Mouse (Mus musculus): Measurements from ENCODE around the gene Olfr317. TPM values are rescaled to one million over a fixed set of nuclear protein-coding genes. Genes with fewer than 3 reads are reported as not detected.
"Not testable (repeated sequence)": the region's sequence is repeated elsewhere in the genome, so short reads cannot be mapped to it uniquely, and the experiment has no call there.

Gene Olfr317
- total RNA-seq (2021): not detected
- long read RNA-seq, experiment 1: 0 reads
- long read RNA-seq, experiment 2: 0 reads

DNA sequence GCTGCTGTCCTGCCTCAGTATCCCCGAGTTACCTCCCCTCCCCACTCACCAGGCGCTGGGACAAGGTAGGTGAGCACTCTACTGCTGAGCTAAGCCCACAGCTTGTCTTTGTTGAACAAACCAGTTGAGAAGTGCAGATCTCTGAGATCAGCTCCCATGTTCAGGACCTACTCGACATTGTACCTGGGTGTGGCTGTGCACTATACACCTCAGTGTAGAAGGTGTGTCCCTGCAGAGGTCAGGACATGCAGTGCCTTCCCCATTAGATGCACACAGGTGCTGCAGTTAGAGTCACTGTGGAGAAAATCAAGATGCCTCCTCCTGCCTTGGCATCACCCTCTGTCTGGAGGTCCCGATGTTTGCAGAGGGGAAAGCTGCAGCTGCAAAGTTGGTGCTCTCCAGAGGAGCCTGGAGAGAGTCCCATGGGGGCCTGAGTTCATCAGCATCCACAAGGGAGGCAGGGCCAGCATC lies at the start of gene Olfr317:
TSS of gene Olfr317 (minus strand) at position 421 of the 471 bp plus-strand sequence.
- DNase-seq: no peak

DNA sequence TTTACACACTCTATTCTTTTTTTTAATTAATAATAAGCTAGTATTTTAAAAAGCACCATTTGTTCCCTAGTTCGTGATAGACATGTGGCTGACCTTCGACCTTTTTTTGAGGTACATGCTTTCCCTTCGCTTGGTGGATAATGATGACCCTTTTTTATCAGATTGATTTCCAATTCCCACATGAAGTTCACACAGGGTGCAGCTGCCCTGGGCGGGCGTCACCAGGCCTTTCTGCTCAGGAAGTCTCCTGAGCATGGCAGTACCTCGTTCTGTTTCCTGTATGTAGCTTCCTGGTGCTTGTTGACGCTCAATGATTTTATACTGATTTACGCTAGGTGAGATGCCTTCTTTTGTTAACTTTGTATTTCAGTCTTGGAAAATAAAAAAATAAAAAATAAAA lies 49.3 kb upstream of the Olfr317 start:
- DNase-seq: no peak

DNA sequence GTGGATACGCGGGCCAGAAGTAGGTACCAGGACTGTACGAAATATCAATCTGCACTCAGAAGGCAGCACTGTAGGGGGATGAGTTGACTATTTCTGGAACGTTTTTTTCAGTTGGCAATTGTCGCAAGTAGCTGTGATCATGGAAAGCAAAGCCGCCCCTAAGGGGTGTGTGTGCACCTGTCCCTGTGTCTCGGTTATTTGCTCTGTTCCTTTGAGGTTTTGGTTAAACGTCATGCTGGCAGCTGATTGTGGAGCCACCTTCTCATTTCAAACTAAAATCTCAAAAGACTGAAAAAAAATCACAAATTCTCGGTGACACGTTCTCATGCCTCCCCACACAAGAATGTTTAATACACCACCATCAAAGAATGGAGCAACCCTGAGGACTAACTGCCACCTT lies 48.6 kb upstream of the Olfr317 start:
- DNase-seq: no peak

DNA sequence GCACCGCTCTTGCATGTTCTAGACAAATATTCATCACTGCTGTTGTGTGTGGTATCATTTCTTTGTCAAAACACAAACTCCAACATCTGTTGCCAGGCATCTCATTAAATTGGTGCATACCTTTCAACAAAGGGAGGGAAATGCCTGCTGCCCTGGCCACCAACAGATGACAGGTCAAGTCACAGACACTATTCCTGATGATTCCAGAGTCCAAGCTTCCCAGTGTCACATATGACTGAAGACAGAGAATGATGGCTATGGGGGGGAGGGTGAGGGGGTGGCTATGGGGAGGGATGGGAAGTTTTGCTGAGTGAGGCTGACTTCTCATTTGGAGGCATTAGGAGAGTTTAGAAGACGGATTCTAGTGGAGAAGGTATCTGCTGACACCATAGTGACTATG lies 45.2 kb upstream of the Olfr317 start:
- DNase-seq: no peak

DNA sequence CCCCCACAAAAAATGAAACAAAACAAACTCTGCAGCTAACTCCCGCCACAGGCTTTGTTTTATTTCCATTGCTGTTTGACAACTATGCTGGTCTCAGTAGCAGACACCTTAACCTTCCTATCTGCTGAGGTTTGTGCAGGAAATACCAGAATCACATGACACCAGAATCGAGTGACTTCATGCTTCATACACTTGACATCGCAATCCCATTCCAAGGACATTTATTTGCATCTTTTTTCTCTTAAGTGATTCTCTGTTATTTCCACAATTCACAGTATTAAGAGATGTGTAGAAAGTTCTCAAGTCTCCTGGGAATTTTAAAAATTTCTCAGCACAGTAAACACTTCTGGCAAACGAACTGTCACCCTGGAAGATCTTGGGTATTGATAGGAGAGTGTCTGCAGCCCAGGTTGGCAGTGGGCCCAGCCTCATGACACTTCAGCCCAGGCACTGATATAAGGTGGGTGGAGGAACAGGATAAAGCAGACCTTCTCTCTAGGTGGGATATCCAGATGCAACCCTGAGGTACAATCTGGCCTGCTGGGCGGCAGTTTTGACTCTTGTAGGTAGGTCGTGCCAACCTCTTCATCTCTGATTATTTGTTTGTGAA lies 43.6 kb upstream of the Olfr317 start, which contains the start of gene Olfr314:
TSS of gene Olfr314 (plus strand) at position 473 of the 610 bp plus-strand sequence.
- no peak for DNase-seq

DNA sequence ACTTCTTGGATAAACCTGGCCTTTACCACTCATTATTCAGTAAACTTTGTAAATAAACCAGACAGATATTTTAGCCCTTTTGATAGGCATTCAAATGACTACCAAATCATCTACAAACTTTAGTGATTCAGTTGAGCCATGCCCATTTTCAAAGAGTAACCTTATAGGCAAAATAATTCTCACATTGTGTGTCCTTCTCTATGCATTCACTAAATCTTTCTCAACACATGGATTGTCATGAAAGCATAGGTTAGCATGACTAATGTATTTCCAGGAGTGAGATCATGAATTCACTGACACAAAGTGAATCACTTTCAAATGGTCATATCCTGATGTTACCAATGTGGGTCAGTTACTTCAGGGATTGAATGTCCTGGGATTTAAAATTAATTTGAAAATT lies 33.9 kb upstream of the Olfr317 start, which contains the start of gene Olfr315:
TSS of gene Olfr315 (plus strand) at position 301 of the 400 bp plus-strand sequence.
- no peak for DNase-seq

DNA sequence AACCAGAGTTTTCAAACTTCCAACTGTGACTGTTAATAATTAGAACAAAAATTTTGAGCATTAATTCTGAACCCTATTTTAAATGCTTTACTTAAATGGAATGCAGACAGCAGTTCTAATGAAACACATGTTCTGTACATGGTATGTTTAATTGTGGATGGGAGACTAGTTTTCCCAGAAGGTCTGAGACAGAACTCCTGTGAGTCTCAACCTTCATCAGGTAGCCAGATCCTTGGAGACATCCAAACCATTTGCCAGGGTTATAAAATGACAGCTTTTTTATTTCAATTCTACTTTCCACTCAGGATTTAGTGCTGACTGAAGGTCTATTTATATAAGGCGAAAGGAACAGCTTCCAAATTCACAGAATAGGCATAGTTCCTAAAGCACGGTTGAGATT lies 13.4 kb upstream of the Olfr317 start, which contains the start of gene Olfr316:
TSS of gene Olfr316 (plus strand) at position 301 of the 400 bp plus-strand sequence.
- DNase-seq: no peak

DNA sequence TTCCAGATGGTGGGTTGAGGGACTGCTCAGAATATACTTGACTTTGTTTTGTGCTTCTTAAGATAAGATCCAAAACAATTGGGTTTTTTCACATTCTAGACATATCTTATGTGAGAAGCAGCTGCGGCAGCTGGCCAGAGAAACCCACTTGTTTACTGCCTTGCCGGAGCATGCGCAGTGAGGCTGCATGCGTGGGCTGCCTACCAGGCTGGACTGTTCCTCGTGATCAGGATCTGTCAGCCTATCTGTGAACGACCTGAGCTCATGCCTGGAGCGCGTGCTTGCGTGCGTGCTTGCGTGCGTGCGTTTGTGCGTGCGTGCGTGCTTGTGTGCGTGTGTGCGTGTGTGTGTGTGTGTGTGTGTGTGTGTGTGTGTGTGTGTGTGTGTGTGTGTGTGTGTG lies 12.1 kb upstream of the Olfr317 start:
- DNase-seq: not testable (repeated sequence)

DNA sequence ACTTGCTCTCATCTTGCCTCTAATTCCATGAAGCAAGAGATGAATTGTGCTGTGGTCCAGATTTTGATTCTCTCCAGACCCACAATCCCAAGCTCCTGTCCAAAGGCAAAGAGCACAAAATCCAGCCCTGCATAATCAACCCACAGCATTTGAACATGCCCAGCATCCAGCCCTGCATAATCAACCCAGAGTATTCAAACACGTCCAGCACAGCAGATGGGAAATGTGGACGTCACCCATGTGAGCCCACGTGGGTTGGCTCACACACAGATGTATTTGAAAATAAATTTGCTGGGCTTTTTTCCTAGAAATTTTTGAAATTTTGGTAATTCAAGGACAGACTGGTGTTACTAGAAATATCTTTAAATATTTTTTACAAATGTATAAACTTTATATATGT lies 5.6 kb downstream of the Olfr317 start:
- DNase-seq: no peak

DNA sequence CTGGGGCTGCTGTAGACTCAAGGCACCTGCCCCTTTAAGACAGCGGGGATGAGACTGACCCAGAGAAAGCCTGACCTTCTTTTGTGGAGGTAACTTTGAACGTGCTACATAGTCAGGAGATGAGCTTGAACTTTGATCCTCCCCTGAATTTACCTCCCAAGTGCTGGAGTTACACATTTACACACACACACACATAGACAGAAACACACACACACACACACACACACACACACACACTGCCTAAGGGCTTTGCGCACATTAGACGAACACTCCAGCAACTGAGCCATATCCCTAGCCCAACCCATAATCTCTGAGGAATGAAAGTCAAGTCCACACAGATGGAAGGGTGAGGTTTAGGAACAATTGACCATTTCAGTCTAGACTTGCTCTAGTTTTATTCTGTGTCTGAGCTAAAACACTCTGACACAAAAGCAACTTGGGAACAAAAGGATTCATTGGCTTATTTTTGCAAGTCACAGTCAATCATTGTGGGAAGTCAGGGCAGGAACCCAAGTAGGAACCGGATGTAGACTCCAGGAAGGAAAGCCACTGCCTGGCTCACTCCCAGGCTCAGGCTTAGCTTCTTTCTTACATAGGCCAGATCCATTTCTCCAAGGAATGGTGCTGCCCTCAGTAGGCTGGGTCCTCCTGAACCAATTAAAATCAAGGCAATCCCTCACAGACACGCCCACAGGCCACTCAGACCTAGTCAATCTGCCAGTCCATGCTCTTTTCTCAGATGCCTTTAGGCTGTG lies 10.9 kb downstream of the Olfr317 start:
- not testable (repeated sequence) for DNase-seq

DNA sequence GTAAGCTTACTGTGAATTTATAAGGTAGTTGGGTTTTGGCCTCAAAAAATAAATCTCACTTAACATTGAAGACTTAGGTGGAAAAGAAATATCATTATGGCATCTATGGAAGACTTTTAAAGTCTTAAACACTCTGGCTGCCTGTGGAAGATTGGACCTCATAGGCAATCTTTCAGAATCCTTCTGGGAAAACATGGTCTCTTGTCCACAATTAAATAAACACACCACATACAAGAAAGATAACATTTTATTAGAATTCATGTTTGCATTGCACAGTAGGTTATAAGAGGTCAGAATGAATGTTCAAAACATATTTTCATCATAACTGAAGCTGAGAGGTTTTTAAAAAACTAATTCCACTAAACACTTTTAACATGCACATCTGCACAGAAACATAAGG lies 15.1 kb downstream of the Olfr317 start, which contains the start of gene Olfr318:
TSS of gene Olfr318 (minus strand) at position 101 of the 400 bp plus-strand sequence.
- DNase-seq: no peak

DNA sequence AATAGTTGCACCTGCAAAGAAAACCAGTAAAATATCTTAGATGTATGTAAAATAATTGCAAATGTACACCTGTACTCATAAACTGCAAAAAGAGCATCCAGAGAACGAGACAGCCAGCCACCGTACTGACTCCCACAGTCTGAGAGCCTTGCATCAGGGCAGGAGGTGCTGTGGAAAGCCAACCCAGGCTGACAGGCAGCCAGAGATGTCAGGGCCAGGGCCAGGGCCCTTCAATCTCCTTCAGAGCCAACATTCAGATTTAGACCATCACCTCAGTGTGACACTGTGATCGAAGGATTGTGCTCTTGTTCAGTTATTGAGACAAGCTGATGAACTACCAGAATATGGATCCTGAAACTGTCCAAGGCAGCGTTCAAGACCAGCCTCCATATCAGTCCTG lies 19.3 kb downstream of the Olfr317 start:
- no peak for DNase-seq

DNA sequence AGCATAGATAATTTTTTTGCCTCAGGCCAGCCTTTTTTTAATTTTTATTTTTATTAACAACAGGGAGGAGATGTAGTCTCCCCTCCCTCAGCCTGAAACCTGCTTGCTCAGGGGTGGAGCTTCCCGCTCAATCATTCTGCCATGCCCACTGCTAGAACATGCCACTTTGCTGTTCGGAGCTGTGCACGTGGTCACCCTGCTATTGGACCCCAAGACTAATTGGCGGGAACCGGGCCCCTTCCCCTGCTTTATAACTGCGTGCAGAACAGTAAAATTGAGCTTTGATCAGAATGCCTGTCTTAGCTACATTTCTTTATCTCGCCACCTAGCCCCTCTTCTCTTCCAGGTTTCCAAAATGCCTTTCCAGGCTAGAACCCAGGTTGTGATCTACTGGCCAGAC lies 21.3 kb downstream of the Olfr317 start:
- not testable (repeated sequence) for DNase-seq

DNA sequence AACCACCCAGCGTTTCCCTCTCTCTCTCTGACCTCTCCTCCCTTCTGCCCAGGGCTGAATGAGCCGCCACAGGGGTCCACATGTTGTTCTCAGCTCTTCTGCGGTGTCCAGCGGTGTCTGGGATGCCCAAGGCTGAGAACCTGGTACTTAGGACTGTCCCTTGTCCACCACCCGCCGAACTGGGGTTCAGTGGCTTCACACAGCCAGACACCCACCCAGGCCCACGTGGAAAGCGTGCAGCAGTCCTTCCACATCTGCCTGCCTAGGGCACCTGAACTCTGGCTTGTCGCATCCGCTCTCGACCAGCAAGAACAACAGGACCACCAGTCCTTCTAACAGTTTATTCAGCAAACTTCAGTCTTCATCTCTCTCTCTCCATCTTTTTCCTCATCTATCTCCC lies 29.9 kb downstream of the Olfr317 start:
- DNase-seq: no peak

DNA sequence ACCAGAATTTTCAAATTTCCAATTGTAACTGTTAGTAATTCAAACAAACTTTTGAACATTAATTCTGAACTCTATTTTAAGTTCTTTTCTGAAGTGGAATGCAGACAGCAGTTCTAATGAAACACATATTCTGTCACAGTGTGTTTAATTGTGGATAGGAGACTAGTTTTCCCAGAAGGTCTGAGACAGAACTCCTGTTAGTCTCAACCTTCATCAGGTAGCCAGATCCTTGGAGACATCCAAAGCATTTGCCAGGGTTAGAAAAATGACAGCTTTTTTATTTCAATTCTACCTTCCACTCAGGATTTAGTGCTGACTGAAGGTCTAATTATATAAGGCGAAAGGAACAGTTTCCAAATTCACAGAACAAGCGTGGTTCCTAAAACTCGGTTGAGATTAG lies 40.1 kb downstream of the Olfr317 start, which contains the start of gene Olfr319:
TSS of gene Olfr319 (plus strand) at position 301 of the 400 bp plus-strand sequence.
- DNase-seq: no peak

Other genes starting within 250 kb of the Olfr317 start
- not detected for gene Olfr332, start 246.7 kb downstream of the Olfr317 start, total RNA-seq (2021)
- not detected for gene Olfr331, start 236.6 kb downstream of the Olfr317 start, total RNA-seq (2021)
- not detected for gene Olfr330, start 204.4 kb downstream of the Olfr317 start, total RNA-seq (2021)
- gene Olfr329-ps, start 192.8 kb downstream of the Olfr317 start, total RNA-seq (2021): not detected
- gene Olfr328, start 183.6 kb downstream of the Olfr317 start, total RNA-seq (2021): under 1 TPM in 1 of 2 experiments, not detected in 1; 0.10 TPM
- not detected for gene Olfr224, start 168.7 kb downstream of the Olfr317 start, total RNA-seq (2021)
- gene Olfr325, start 161.5 kb downstream of the Olfr317 start, total RNA-seq (2021): not detected
- gene Olfr324, start 144.1 kb downstream of the Olfr317 start, total RNA-seq (2021): not detected
- 1 to 10 TPM; 2.7 to 4.9 TPM for gene 2210407C18Rik, start 123.1 kb downstream of the Olfr317 start, total RNA-seq (2021)
- not detected for gene Olfr323, start 108.7 kb downstream of the Olfr317 start, total RNA-seq (2021)
- gene Trim58, start 98.7 kb downstream of the Olfr317 start, total RNA-seq (2021): not detected
- gene Olfr322, start 80.4 kb downstream of the Olfr317 start, total RNA-seq (2021): not detected
- gene Olfr320, start 58.1 kb downstream of the Olfr317 start, total RNA-seq (2021): not detected
- not detected for gene Olfr319, start 40.0 kb downstream of the Olfr317 start, total RNA-seq (2021)
- not detected for gene Olfr318, start 15.2 kb downstream of the Olfr317 start, total RNA-seq (2021)
- gene Olfr316, start 13.5 kb upstream of the Olfr317 start, total RNA-seq (2021): not detected
- not detected for gene Olfr315, start 34.0 kb upstream of the Olfr317 start, total RNA-seq (2021)
- gene Olfr314, start 43.7 kb upstream of the Olfr317 start, total RNA-seq (2021): not detected
- not detected for gene Fam183b, start 62.7 kb upstream of the Olfr317 start, total RNA-seq (2021)
- gene Olfr313, start 75.8 kb upstream of the Olfr317 start, total RNA-seq (2021): not detected
- not detected for gene Olfr312, start 90.0 kb upstream of the Olfr317 start, total RNA-seq (2021)
- gene Olfr311, start 100.0 kb upstream of the Olfr317 start, total RNA-seq (2021): not detected
- 1 to 10 TPM in 1 of 2 experiments, under 1 TPM in 1; 0.92 to 1.9 TPM for gene Gm12258, start 107.9 kb upstream of the Olfr317 start, total RNA-seq (2021)
- gene 2810021J22Rik, start 128.0 kb upstream of the Olfr317 start, total RNA-seq (2021): 1 to 10 TPM; 1.6 to 2.3 TPM
- gene Zfp39, start 165.0 kb upstream of the Olfr317 start, total RNA-seq (2021): 1 to 10 TPM; 2.6 to 2.7 TPM
- not detected for gene Btnl10, start 178.7 kb upstream of the Olfr317 start, total RNA-seq (2021)
- 100 to 1,000 TPM; 165 to 170 TPM for gene Rnf187, start 199.7 kb upstream of the Olfr317 start, total RNA-seq (2021)
- 1 to 10 TPM; 1.0 to 1.4 TPM for gene Hist3h2ba, start 209.7 kb upstream of the Olfr317 start, total RNA-seq (2021)
- gene Hist3h2a, start 215.5 kb upstream of the Olfr317 start, total RNA-seq (2021): 10 to 100 TPM; 13.9 to 17.4 TPM
- gene Trim17, start 215.5 kb upstream of the Olfr317 start, total RNA-seq (2021): under 1 TPM in 1 of 2 experiments, not detected in 1; 0.12 TPM
- 10 to 100 TPM; 15.2 to 15.4 TPM for gene Trim11, start 238.9 kb upstream of the Olfr317 start, total RNA-seq (2021)